Mouse (Mus musculus) forebrain, embryonic 16.5 days (tissue): ENCODE measurements around the gene Ccdc32. TPM values are rescaled to one million over a fixed set of nuclear protein-coding genes. Genes with fewer than 3 reads are reported as not detected.

Source experiments
- ATAC-seq: fragments of 200-750 bp; cut with Nextera tagmentation; 2 replicates; pipeline ENCODE4 v1.8.0; 2017; ENCODE audit warnings: mild to moderate bottlenecking, moderate library complexity
- H3K27ac ChIP-seq: fragments of 300-500 bp; sonication (generic); 2 replicates; pipeline ENCODE4 v1.5.1; 2014; ENCODE audit warnings: low read length, control low read depth
- H3K27me3 ChIP-seq: fragments of 300-500 bp; sonication (generic); replicated peaks from 2 replicates; pipeline ENCODE4 v1.6.1; 2014; ENCODE audit warnings: low read length; ENCODE audit not compliant: control insufficient read depth, insufficient read depth
- H3K36me3 ChIP-seq: fragments of 300-500 bp; sonication (generic); 2 replicates; pipeline ENCODE4 v1.6.1; 2014; ENCODE audit not compliant: control insufficient read depth, insufficient read depth
- H3K4me1 ChIP-seq: fragments of 300-500 bp; sonication (generic); replicated peaks from 2 replicates; pipeline ENCODE4 v1.6.1; 2014; ENCODE audit warnings: low read length; ENCODE audit not compliant: control insufficient read depth, insufficient read depth
- H3K4me2 ChIP-seq: fragments of 300-500 bp; sonication (generic); 2 replicates; pipeline ENCODE4 v1.6.1; 2014; ENCODE audit warnings: mild to moderate bottlenecking, low read length, control low read depth
- H3K4me3 ChIP-seq: fragments of 300-500 bp; sonication (generic); replicated peaks from 2 replicates; pipeline ENCODE4 v1.5.1; 2014; ENCODE audit warnings: mild to moderate bottlenecking, low read length, control low read depth
- H3K9ac ChIP-seq: fragments of 300-500 bp; sonication (generic); replicated peaks from 2 replicates; pipeline ENCODE4 v1.6.1; 2014; ENCODE audit warnings: low read depth, low read length, control low read depth
- H3K9me3 ChIP-seq: fragments of 300-500 bp; sonication (generic); 2 replicates; pipeline ENCODE4 v1.6.1; 2016; ENCODE audit warnings: low read length; ENCODE audit not compliant: control insufficient read depth
- WGBS: fragments of 180-500 bp; shearing (Covaris S2); extraction: QIAGEN DNeasy Blood & Tissue Kit; methylation state at CpG from one replicate; pipeline ENCODE4 v1.1.7; 2014; 5-methylcytosine and 5-hydroxymethylcytosine counted together
- polyA plus RNA-seq: library from polyadenylated mRNA; unstranded; fragments of >200 nt; fragmentation: Nextera tagmentation; extraction: Ambion mirVana; gene quantifications from 2 replicates; pipeline ENCODE4 v1.2.1, GENCODE M21; 2015

The Ccdc32 gene
- 41.6 and 46.1 TPM in 2 replicates for polyA plus RNA-seq

DNA sequence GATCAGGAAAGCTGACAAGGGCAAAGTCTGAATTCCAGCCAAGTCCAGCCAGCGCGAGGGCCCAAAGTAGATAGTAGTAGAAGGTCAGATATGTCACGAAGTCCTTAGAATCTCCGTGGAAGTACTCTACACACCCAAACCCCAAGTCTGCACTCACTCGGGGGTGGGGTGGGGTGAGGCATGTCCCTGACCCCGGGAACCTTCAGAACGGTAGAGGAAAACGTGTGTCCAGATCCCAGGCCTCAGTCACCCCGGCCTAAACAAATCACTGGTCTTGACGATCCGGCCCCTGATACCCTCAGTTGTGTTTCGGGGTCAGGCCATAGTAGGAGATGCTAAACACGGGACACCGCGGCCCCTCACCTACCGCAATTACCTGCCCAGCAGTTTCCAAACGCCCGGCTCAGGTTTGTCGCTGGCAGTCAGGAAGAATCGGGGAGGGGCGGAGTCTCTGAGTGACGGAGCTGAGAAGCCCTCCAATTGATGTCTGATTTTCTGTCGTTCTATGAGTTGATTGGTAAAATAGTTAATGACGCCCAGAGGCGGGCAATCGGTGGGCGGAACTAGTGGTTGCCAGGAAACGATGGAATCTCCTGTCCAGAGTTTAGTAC lies at the start of gene Ccdc32:
Gene Ccdc32, minus strand, starts transcription at position 453 of the 611 bp plus-strand sequence.
- Histone ChIP-seq H3K9ac (peak within 1 kb of the TSS; percentile 76), H3K4me3 (peak within 1 kb of the TSS; percentile 67), H3K27me3 (no peaks in the 10 kb centered on the region), H3K36me3 (no peaks in the 10 kb centered on the region), H3K9me3 (no peaks in the 10 kb centered on the region), H3K27ac (no peak within 1 kb of the TSS), H3K4me1 (peaks cover 8% of the 10 kb centered on the region), H3K4me2 (peak within 1 kb of the TSS; percentile 84)
- peak; percentile 99 for ATAC-seq
- WGBS: under 1% methylated on average over 28 of the region's 28 CpGs

DNA sequence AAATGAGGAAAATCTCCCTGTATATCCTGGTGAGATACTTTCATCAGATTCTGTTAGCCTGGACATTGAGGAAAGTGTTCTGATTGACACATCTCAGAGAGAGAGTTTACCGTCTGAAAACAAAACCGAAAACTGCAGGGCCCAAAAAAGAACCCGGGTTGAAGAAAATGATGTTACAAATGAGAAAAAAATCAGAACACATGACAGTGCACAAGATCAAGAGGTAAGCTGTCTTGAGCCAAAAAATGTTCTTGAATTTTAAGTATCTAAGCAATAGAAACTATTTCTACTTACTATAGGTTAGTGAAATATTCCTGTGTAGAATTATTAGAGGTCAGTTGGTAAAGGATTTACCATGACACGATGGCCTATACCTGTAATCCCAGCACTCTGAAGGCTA lies 43.2 kb upstream of the Ccdc32 start:
- Histone ChIP-seq H3K9me3 (no peaks in the 10 kb centered on the region), H3K4me2 (no peak overlapping the region), H3K4me1 (no peaks in the 10 kb centered on the region), H3K27ac (no peak overlapping the region), H3K27me3 (no peaks in the 10 kb centered on the region), H3K36me3 (no peaks in the 10 kb centered on the region; the same call in 1 of the 2 replicates), H3K9ac (no peak overlapping the region), H3K4me3 (no peak overlapping the region)
- whole genome bisulfite sequencing: 93% methylated on average over 4 of the region's 4 CpGs
- no peak for ATAC-seq

GRCm38 (mm10) chr2:119060139-119060538 lies 30.9 kb upstream of the Ccdc32 start:
- no peak overlapping the region for H3K4me3 ChIP-seq
- WGBS: 98% methylated on average over 2 of the region's 2 CpGs
- no peaks in the 10 kb centered on the region for H3K36me3 ChIP-seq
- no peak overlapping the region for H3K9ac ChIP-seq
- no peak overlapping the region for H3K4me2 ChIP-seq
- ATAC-seq: no peak
- H3K9me3 ChIP-seq: no peaks in the 10 kb centered on the region
- no peak overlapping the region for H3K27ac ChIP-seq
- no peaks in the 10 kb centered on the region for H3K27me3 ChIP-seq
- no peaks in the 10 kb centered on the region for H3K4me1 ChIP-seq

- Histone ChIP-seq H3K4me3 (no peak overlapping the region), H3K9me3 (no peaks in the 10 kb centered on the region), H3K4me1 (0 out of 2 replicates have a peak, but pooled peaks cover 4% of the 10 kb centered on the region), H3K9ac (no peak overlapping the region), H3K27ac (no peak overlapping the region), H3K4me2 (no peak overlapping the region), H3K36me3 (no peaks in the 10 kb centered on the region), H3K27me3 (no peaks in the 10 kb centered on the region)
- no peak for ATAC-seq
- WGBS: 86% methylated on average over 4 of the region's 4 CpGs
Measured at GRCm38 (mm10) chr2:119050132-119050650, 21.0 kb upstream of the Ccdc32 start.

DNA sequence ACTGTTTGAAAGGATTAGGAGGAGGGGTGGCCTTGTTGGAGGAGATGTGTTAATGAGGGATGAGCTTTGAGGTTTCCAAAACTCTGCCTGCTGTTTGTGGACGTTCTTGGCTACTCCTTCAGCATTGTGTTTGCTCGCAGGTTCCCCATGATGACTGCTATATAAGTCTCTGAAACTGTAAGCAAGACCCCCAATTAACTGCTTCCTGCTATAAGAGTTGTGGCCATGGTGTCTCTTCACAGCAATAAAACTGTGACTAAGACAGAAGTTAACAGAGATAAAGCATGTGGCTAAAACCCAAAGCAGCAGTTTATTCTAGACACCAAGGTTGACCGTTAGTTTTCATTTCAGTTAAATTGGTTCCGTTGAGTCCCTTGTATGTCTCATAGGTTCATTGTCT lies 18.7 kb upstream of the Ccdc32 start:
- no peak overlapping the region for H3K27ac ChIP-seq
- H3K4me3 ChIP-seq: peak overlapping the region; percentile 75
- H3K27me3 ChIP-seq: no peaks in the 10 kb centered on the region
- H3K9me3 ChIP-seq: no peaks in the 10 kb centered on the region
- no peaks in the 10 kb centered on the region for H3K36me3 ChIP-seq
- no peak for ATAC-seq
- 15% methylated on average over 4 of the region's 4 CpGs for WGBS
- H3K9ac ChIP-seq: peak overlapping the region; percentile 5; the same call in 1 of the 2 replicates
- 0 out of 2 replicates have a peak, but pooled peaks cover 4% of the 10 kb centered on the region for H3K4me1 ChIP-seq
- peak overlapping the region; percentile 75 for H3K4me2 ChIP-seq

GRCm38 (mm10) chr2:119046649-119047611 lies 17.7 kb upstream of the Ccdc32 start, which contains the start of gene Knl1:
TSS of gene Knl1 (plus strand) at chr2:119047119.
- peak; percentile 97 for ATAC-seq
- Histone ChIP-seq H3K9me3 (no peaks in the 10 kb centered on the region), H3K4me3 (peak within 1 kb of the TSS; percentile 75), H3K27me3 (no peaks in the 10 kb centered on the region), H3K27ac (peak within 1 kb of the TSS; percentile 73), H3K4me1 (0 out of 2 replicates have a peak, but pooled peaks cover 4% of the 10 kb centered on the region), H3K36me3 (no peaks in the 10 kb centered on the region), H3K9ac (peak within 1 kb of the TSS; percentile 58), H3K4me2 (peak within 1 kb of the TSS; percentile 75)
- WGBS: under 1% methylated on average over 77 of the region's 77 CpGs

DNA sequence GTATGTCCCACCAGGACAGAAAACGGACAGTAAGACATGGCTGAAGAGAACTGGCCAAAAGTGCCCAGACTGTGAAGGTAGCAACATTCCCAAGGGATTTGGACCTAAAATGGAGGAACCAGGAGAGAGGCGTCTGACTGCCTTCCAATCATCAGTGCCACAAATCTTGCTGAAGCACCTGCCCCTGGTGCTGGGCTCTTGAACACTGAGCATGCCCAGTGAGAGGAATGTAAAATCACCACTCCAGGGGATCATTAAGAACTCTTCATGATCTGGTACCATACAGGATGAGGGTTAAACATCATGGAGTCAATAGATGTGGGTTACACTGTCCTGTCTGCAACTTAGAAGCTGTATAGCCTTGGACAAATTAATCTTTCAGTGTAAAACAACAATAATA lies 16.0 kb upstream of the Ccdc32 start:
- Histone ChIP-seq H3K27me3 (no peaks in the 10 kb centered on the region), H3K27ac (no peak overlapping the region), H3K4me2 (no peak overlapping the region), H3K9me3 (no peaks in the 10 kb centered on the region), H3K9ac (no peak overlapping the region), H3K4me1 (0 out of 2 replicates have a peak, but pooled peaks cover 4% of the 10 kb centered on the region), H3K4me3 (no peak overlapping the region), H3K36me3 (no peaks in the 10 kb centered on the region)
- no peak for ATAC-seq
- 78% methylated on average over 2 of the region's 2 CpGs for WGBS

DNA sequence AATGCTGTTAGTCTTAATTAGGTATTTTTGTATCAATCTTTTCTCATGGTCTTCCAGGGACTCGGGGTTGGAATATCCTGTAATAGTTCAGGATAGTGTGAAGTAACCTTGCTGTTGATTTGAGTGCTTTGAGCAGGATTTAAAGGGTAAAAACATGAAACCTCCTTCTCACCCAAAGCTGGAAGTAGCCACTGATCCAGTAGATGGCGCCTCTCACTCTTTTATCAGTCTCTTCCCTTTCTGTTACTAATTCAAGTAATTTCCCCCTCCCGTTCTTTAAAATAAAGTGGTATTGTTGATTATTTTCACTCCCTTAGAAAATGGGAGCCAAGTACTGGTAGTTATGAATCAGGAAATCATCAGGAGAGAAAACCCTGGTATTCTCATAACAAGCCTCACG lies 11.7 kb upstream of the Ccdc32 start:
- ATAC-seq: no peak
- WGBS: 42% methylated on average over 4 of the region's 4 CpGs

GRCm38 (mm10) chr2:119035397-119035745 lies 6.2 kb upstream of the Ccdc32 start:
- ATAC-seq: no peak

More for the DNA sequence above, 11.7 kb upstream of the Ccdc32 start:
- no peaks in the 10 kb centered on the region for H3K27me3 ChIP-seq
- H3K4me2 ChIP-seq: no peak overlapping the region
- no peak overlapping the region for H3K9ac ChIP-seq
- no peak overlapping the region for H3K27ac ChIP-seq
- peaks cover 6% of the 10 kb centered on the region for H3K36me3 ChIP-seq
- no peak overlapping the region for H3K4me3 ChIP-seq
- peaks cover 2% of the 10 kb centered on the region; the same call in 1 of the 2 replicates for H3K4me1 ChIP-seq
- H3K9me3 ChIP-seq: no peaks in the 10 kb centered on the region

More at GRCm38 (mm10) chr2:119035397-119035745, 6.2 kb upstream of the Ccdc32 start:
- H3K9ac ChIP-seq: peak overlapping the region; percentile 80
- peaks cover 7% of the 10 kb centered on the region for H3K4me1 ChIP-seq
- peak overlapping the region; percentile 88; the same call in 1 of the 2 replicates for H3K27ac ChIP-seq
- peaks cover 6% of the 10 kb centered on the region for H3K36me3 ChIP-seq
- H3K27me3 ChIP-seq: no peaks in the 10 kb centered on the region
- WGBS: 8% methylated on average over 7 of the region's 7 CpGs
- H3K4me2 ChIP-seq: peak overlapping the region; percentile 73
- no peaks in the 10 kb centered on the region for H3K9me3 ChIP-seq
- H3K4me3 ChIP-seq: peak overlapping the region; percentile 81
